8 mouse cellular contexts compared by ENCODE assay signal in genomic region chr17:33824084-33824996, GRCm38 (mm10). TPM values are rescaled to one million over a fixed set of nuclear protein-coding genes. Genes with fewer than 3 reads are reported as not detected.
DNase-seq lines count a peak whose midpoint lies in the region; ATAC-seq and TF ChIP-seq lines count a peak whose summit lies in the region.

Gene Rps28, minus strand, starts transcription at chr17:33824562.
Gene Ndufa7, plus strand, starts transcription at chr17:33824572.

- H3K36me3 ChIP-seq in embryonic facial prominence, embryonic 15.5 days = peaks cover 54% of the 10 kb centered on the region
- H3K36me3 ChIP-seq in kidney, embryonic 14.5 days (ENCODE audit: control insufficient read depth, insufficient read depth, low read length) = peaks cover 59% of the 10 kb centered on the region
- peaks cover 59% of the 10 kb centered on the region for H3K36me3 ChIP-seq in limb, embryonic 15.5 days

- H3K4me1 ChIP-seq in bone marrow, adult 2 months (ENCODE audit: control insufficient read depth, insufficient read depth, low read length) = peaks cover 3% of the 10 kb centered on the region; the same call in 1 of the 2 replicates
- H3K4me1 ChIP-seq in embryonic facial prominence, embryonic 15.5 days = peaks cover 33% of the 10 kb centered on the region
- peaks cover 23% of the 10 kb centered on the region for H3K4me1 ChIP-seq in kidney, embryonic 14.5 days (ENCODE audit: control insufficient read depth, insufficient read depth, low read length)
- H3K4me1 ChIP-seq in limb, embryonic 15.5 days = peaks cover 39% of the 10 kb centered on the region

- peak; percentile 92 for ATAC-seq in embryonic facial prominence, embryonic 15.5 days (ENCODE audit: insufficient number of reproducible peaks, low FRiP score, low TSS enrichment, low read depth)
- peak; percentile 94 for ATAC-seq in kidney, embryonic 14.5 days (ENCODE audit: low FRiP score, low TSS enrichment)
- peak; percentile 90 for ATAC-seq in limb, embryonic 15.5 days (ENCODE audit: insufficient number of reproducible peaks, low FRiP score, low TSS enrichment, low read depth)

- peak within 1 kb of the TSS; percentile 75 for H3K9ac ChIP-seq in embryonic facial prominence, embryonic 15.5 days
- peak within 1 kb of the TSS; percentile 89 for H3K9ac ChIP-seq in kidney, embryonic 14.5 days (ENCODE audit: low read depth, low read length)
- H3K9ac ChIP-seq in limb, embryonic 15.5 days = peak within 1 kb of the TSS; percentile 76

- H3K27me3 ChIP-seq in embryonic facial prominence, embryonic 15.5 days = no peaks in the 10 kb centered on the region
- H3K27me3 ChIP-seq in kidney, embryonic 14.5 days (ENCODE audit: control insufficient read depth, insufficient read depth, low read length) = no peaks in the 10 kb centered on the region
- H3K27me3 ChIP-seq in limb, embryonic 15.5 days = no peaks in the 10 kb centered on the region

- TF ChIP-seq POLR2A in bone marrow, adult 2 months (IDR thresholded peaks at IDR 0.05; ENCODE audit: borderline replicate concordance, control insufficient read depth, low read depth, low read length) = peak; percentile 92

- TF ChIP-seq CTCF in bone marrow, adult 2 months (IDR thresholded peaks at IDR 0.05; ENCODE audit: control insufficient read depth, insufficient read depth, low read length) = no peak

- under 1% methylated on average over 51 of the region's 51 CpGs for WGBS in bone marrow, adult 2 months
- WGBS in embryonic facial prominence, embryonic 15.5 days = under 1% methylated on average over 51 of the region's 51 CpGs
- WGBS in kidney, embryonic 14.5 days = under 1% methylated on average over 51 of the region's 51 CpGs
- WGBS in limb, embryonic 15.5 days = 0% methylated on average over 51 of the region's 51 CpGs

- peak; percentile 96 for DNase-seq in 416B (ENCODE audit: low read depth)
- peak; percentile 96 to 98 for DNase-seq in heart, adult 9 months (ENCODE audit: low spot score in 2 of 2)
- peak; percentile 95 to 99 for DNase-seq in monocyte, adult 2 months (ENCODE audit: low read depth in 1 of 2, low spot score in 2 of 2)
- peak; percentile 97 for DNase-seq in spleen, postnatal 36 days (ENCODE audit: low spot score in 2 of 2)

- H3K4me3 ChIP-seq in bone marrow, adult 2 months (replicated peaks; ENCODE audit: control insufficient read depth, low read depth, low read length) = peak within 1 kb of the TSS; percentile 94
- peak within 1 kb of the TSS; percentile 86 for H3K4me3 ChIP-seq in embryonic facial prominence, embryonic 15.5 days (replicated peaks)
- H3K4me3 ChIP-seq in kidney, embryonic 14.5 days (ENCODE audit: low read length) = peak within 1 kb of the TSS; percentile 83
- peak within 1 kb of the TSS; percentile 77 for H3K4me3 ChIP-seq in limb, embryonic 15.5 days

- H3K4me2 ChIP-seq in embryonic facial prominence, embryonic 15.5 days (replicated peaks) = peak within 1 kb of the TSS; percentile 84
- H3K4me2 ChIP-seq in kidney, embryonic 14.5 days (replicated peaks; ENCODE audit: low read depth, low read length) = peak within 1 kb of the TSS; percentile 96
- H3K4me2 ChIP-seq in limb, embryonic 15.5 days = peak within 1 kb of the TSS; percentile 81

- H3K9me3 ChIP-seq in embryonic facial prominence, embryonic 15.5 days (replicated peaks) = no peaks in the 10 kb centered on the region
- H3K9me3 ChIP-seq in kidney, embryonic 14.5 days (ENCODE audit: control insufficient read depth, low read length) = no peaks in the 10 kb centered on the region
- no peaks in the 10 kb centered on the region for H3K9me3 ChIP-seq in limb, embryonic 15.5 days

- H3K27ac ChIP-seq in bone marrow, adult 2 months (ENCODE audit: control insufficient read depth, insufficient read depth, low read depth, low read length, poor library complexity) = peak within 1 kb of the TSS; percentile 74
- peak within 1 kb of the TSS; percentile 94 for H3K27ac ChIP-seq in embryonic facial prominence, embryonic 15.5 days (replicated peaks)
- peak within 1 kb of the TSS; percentile 80 for H3K27ac ChIP-seq in kidney, embryonic 14.5 days (ENCODE audit: low read depth, low read length)
- H3K27ac ChIP-seq in limb, embryonic 15.5 days = peak within 1 kb of the TSS; percentile 91

RNA-seq across cellular contexts. Expression of gene Rps28, which starts in this region (rescaled TPM):
- polyA plus RNA-seq in bone marrow, adult 2 months (2011; ENCODE audit: insufficient read depth, insufficient read length, low replicate concordance, missing spikeins) = 900 and 1,879 TPM in 2 replicates
- polyA plus RNA-seq in embryonic facial prominence, embryonic 15.5 days (2015; fragmentation: Nextera tagmentation; extraction: Ambion mirVana) = 998 and 1,000 TPM in 2 replicates
- 1,210 and 1,489 TPM in 2 replicates for polyA plus RNA-seq in kidney, embryonic 14.5 days (2014; fragmentation: Nextera tagmentation; extraction: Ambion mirVana)
- polyA plus RNA-seq in limb, embryonic 15.5 days (2015; fragmentation: Nextera tagmentation; extraction: Ambion mirVana) = 716 and 1,053 TPM in 2 replicates

RNA-seq across cellular contexts. Expression of gene Ndufa7, which starts in this region (rescaled TPM):
- polyA plus RNA-seq in bone marrow, adult 2 months (2011; ENCODE audit: insufficient read depth, insufficient read length, low replicate concordance, missing spikeins) = 68.0 and 157 TPM in 2 replicates
- polyA plus RNA-seq in embryonic facial prominence, embryonic 15.5 days (2015; fragmentation: Nextera tagmentation; extraction: Ambion mirVana) = 432 and 453 TPM in 2 replicates
- polyA plus RNA-seq in kidney, embryonic 14.5 days (2014; fragmentation: Nextera tagmentation; extraction: Ambion mirVana) = 504 and 675 TPM in 2 replicates
- 404 and 428 TPM in 2 replicates for polyA plus RNA-seq in limb, embryonic 15.5 days (2015; fragmentation: Nextera tagmentation; extraction: Ambion mirVana)

Comparison
In these comparisons a context has a peak if more than half of its experiments do, and no peak if none do; other contexts are left out.
1. Peak in every context shown above with its lines: DNase-seq, ATAC-seq, H3K4me3 ChIP-seq and H3K27ac ChIP-seq.